Mouse (Mus musculus): ENCODE measurements around the gene Gak. TPM values are rescaled to one million over a fixed set of nuclear protein-coding genes. Genes with fewer than 3 reads are reported as not detected.
"Not testable (repeated sequence)": the region's sequence is repeated elsewhere in the genome, so short reads cannot be mapped to it uniquely, and the experiment has no call there.

The Gak gene
- polyA plus RNA-seq, 1 experiment from 2014 or later = 58.2 TPM

- 89% methylated on average over 11 of the region's 11 CpGs for WGBS
- H3K36me3 ChIP-seq (ENCODE audit: control insufficient read depth, insufficient read depth) = peaks cover 18% of the 10 kb centered on the region
Measured at GRCm38 (mm10) chr5:108648937-108649576, 19.5 kb upstream of the Gak start.

DNA sequence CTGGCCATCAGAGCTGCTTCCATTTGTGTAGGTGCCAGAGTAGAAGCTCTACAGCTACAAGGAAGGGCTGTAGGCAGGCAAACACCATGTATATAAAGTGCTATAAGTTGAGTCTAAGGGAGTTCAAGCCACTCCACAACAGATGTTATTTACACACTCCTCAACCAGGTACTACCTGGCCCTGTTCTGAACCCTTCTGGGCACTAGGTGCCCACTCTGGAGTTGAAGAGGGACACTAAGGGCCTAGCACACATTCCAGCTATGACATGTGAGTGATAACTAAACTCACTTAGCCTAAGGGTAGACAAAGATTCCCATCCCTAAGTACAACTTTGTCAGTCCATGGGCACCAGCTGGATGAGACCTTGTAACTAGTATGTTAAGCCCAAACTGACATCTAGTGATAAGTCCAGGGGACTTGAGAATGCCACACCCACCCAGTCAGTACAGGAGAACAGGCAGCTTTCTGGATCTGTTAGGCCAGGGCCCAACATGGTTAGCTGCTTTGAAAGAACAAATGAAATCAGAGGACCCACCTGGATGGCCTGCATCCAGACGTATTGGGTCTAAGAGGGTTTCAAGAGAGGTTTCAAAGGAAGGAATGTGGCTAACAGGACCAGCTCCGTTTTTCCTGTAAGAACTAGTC lies 18.4 kb upstream of the Gak start:
- no peaks in the 10 kb centered on the region for H3K4me1 ChIP-seq (replicated peaks; ENCODE audit: control insufficient read depth, insufficient read depth, low read length)
- H3K27ac ChIP-seq (ENCODE audit: low read length) = no peak overlapping the region
- no peak overlapping the region for H3K9ac ChIP-seq (replicated peaks; ENCODE audit: low read depth, low read length)
- no peak overlapping the region for H3K4me3 ChIP-seq (replicated peaks; ENCODE audit: low read length)
- 82% methylated on average over 2 of the region's 2 CpGs for WGBS
- no peaks in the 10 kb centered on the region for H3K27me3 ChIP-seq (replicated peaks; ENCODE audit: control insufficient read depth, insufficient read depth, low read length)
- H3K4me2 ChIP-seq (ENCODE audit: low read length) = no peak overlapping the region
- no peak for ATAC-seq
- peaks cover 8% of the 10 kb centered on the region for H3K36me3 ChIP-seq (ENCODE audit: control insufficient read depth, insufficient read depth)
- no peaks in the 10 kb centered on the region for H3K9me3 ChIP-seq (ENCODE audit: control insufficient read depth, low read length)

More at GRCm38 (mm10) chr5:108648937-108649576, 19.5 kb upstream of the Gak start:
- Histone ChIP-seq H3K27me3 (replicated peaks; ENCODE audit: control insufficient read depth, insufficient read depth, low read length) (no peaks in the 10 kb centered on the region), H3K9ac (replicated peaks; ENCODE audit: low read depth, low read length) (no peak overlapping the region), H3K4me1 (replicated peaks; ENCODE audit: control insufficient read depth, insufficient read depth, low read length) (no peaks in the 10 kb centered on the region), H3K4me3 (replicated peaks; ENCODE audit: low read length) (no peak overlapping the region), H3K9me3 (ENCODE audit: control insufficient read depth, low read length) (no peaks in the 10 kb centered on the region), H3K4me2 (ENCODE audit: low read length) (no peak overlapping the region), H3K27ac (ENCODE audit: low read length) (no peak overlapping the region)
- ATAC-seq = no peak

DNA sequence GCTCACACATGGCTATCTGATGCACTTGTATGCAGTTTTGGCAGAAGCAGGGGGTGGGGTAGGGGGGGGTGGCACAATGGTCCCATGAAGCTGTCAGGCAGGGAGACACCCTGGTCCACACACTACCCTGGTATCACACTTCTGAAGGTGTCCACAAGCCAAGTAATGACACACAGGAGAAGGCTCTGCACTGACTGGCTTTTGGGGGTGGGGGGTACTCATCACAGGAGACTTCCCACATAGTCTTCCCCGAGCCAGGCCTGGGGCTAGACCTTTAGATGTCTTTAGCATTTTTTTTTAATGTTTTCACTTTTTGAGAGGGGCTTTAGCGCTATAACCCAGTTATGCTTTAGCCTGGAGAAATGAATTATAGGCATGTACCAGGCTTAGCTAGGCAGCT lies 17.8 kb upstream of the Gak start:
- Histone ChIP-seq H3K27ac (ENCODE audit: low read length) (no peak overlapping the region), H3K9me3 (ENCODE audit: control insufficient read depth, low read length) (no peaks in the 10 kb centered on the region), H3K4me3 (replicated peaks; ENCODE audit: low read length) (no peak overlapping the region), H3K4me2 (ENCODE audit: low read length) (no peak overlapping the region), H3K9ac (replicated peaks; ENCODE audit: low read depth, low read length) (no peak overlapping the region), H3K36me3 (ENCODE audit: control insufficient read depth, insufficient read depth) (peaks cover 8% of the 10 kb centered on the region), H3K4me1 (replicated peaks; ENCODE audit: control insufficient read depth, insufficient read depth, low read length) (no peaks in the 10 kb centered on the region), H3K27me3 (replicated peaks; ENCODE audit: control insufficient read depth, insufficient read depth, low read length) (no peaks in the 10 kb centered on the region)
- ATAC-seq = no peak
- WGBS = 97% methylated on average over 2 of the region's 2 CpGs

GRCm38 (mm10) chr5:108646343-108646660 lies 16.7 kb upstream of the Gak start:
- no peak overlapping the region for H3K4me3 ChIP-seq (replicated peaks; ENCODE audit: low read length)
- no peak overlapping the region for H3K9ac ChIP-seq (replicated peaks; ENCODE audit: low read depth, low read length)
- no peak overlapping the region for H3K4me2 ChIP-seq (ENCODE audit: low read length)
- no peaks in the 10 kb centered on the region for H3K4me1 ChIP-seq (replicated peaks; ENCODE audit: control insufficient read depth, insufficient read depth, low read length)
- no peaks in the 10 kb centered on the region for H3K27me3 ChIP-seq (replicated peaks; ENCODE audit: control insufficient read depth, insufficient read depth, low read length)
- WGBS = 92% methylated on average over 3 of the region's 3 CpGs
- ATAC-seq = no peak
- peaks cover 8% of the 10 kb centered on the region for H3K36me3 ChIP-seq (ENCODE audit: control insufficient read depth, insufficient read depth)
- no peak overlapping the region for H3K27ac ChIP-seq (ENCODE audit: low read length)
- no peaks in the 10 kb centered on the region for H3K9me3 ChIP-seq (ENCODE audit: control insufficient read depth, low read length)

DNA sequence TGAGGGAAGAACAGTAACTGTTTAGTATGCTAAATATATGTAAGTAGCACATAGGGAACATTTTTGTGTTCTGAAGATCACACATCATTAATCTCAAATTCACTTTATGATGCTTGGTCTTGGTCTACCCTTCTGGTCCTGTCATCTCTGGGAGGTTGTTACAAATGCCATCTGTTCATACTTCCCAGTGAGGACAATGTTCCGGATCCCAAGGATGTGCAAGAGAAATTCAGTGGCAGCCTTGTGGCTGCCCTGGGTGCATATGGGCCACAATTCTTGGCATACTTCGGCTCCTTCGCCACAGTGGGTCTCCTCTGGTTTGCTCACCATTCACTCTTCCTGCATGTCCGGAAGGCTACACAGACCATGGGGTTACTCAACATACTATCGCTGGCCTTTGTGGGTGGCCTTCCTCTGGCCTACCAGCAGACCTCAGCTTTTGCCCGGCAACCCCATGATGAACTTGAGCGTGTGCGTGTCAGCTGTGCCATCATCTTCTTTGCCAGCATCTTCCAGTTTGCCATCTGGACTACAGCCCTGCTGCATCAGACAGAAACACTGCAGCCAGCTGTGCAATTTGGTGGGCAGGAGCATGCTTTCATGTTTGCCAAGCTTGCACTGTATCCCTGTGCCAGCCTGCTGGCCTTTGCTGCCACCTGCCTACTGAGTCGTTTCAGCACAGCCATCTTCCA lies 16.2 kb upstream of the Gak start:
- no peak; the same call in 1 of the 2 replicates for ATAC-seq

GRCm38 (mm10) chr5:108643674-108644073 lies 14.1 kb upstream of the Gak start:
- ATAC-seq = no peak
- WGBS = 80% methylated on average over 2 of the region's 2 CpGs

More for the DNA sequence above, 16.2 kb upstream of the Gak start:
- no peak overlapping the region for H3K9ac ChIP-seq (replicated peaks; ENCODE audit: low read depth, low read length)
- 86% methylated on average over 9 of the region's 9 CpGs for WGBS
- no peaks in the 10 kb centered on the region for H3K27me3 ChIP-seq (replicated peaks; ENCODE audit: control insufficient read depth, insufficient read depth, low read length)
- peaks cover 8% of the 10 kb centered on the region for H3K36me3 ChIP-seq (ENCODE audit: control insufficient read depth, insufficient read depth)
- no peaks in the 10 kb centered on the region for H3K4me1 ChIP-seq (replicated peaks; ENCODE audit: control insufficient read depth, insufficient read depth, low read length)
- no peak overlapping the region for H3K27ac ChIP-seq (ENCODE audit: low read length)
- H3K4me2 ChIP-seq (ENCODE audit: low read length) = no peak overlapping the region
- no peaks in the 10 kb centered on the region for H3K9me3 ChIP-seq (ENCODE audit: control insufficient read depth, low read length)
- H3K4me3 ChIP-seq (replicated peaks; ENCODE audit: low read length) = no peak overlapping the region

DNA sequence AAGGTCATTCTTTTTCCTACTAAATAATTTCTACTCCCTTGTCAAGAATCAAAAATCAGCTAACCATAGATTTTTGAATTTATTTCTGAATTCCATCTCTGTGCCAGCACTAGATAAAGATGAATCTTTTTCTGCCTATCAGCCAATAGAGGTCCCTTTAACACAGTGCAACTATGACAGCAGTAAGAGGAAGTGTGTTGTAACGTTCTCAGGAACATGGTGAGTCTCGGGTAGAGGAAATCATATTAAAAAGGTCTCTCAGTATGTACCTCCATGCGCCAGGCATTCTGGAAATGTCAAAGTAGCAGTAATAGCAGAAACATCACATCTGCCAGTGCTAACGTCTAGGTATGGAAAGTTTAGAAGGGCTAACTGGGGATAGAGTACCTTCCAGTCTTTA lies 6.6 kb upstream of the Gak start:
- Histone ChIP-seq H3K4me3 (replicated peaks; ENCODE audit: low read length) (no peak overlapping the region), H3K9me3 (ENCODE audit: control insufficient read depth, low read length) (no peaks in the 10 kb centered on the region), H3K36me3 (ENCODE audit: control insufficient read depth, insufficient read depth) (no peaks in the 10 kb centered on the region), H3K9ac (replicated peaks; ENCODE audit: low read depth, low read length) (no peak overlapping the region), H3K4me2 (ENCODE audit: low read length) (no peak overlapping the region), H3K4me1 (replicated peaks; ENCODE audit: control insufficient read depth, insufficient read depth, low read length) (no peaks in the 10 kb centered on the region), H3K27ac (ENCODE audit: low read length) (no peak overlapping the region), H3K27me3 (replicated peaks; ENCODE audit: control insufficient read depth, insufficient read depth, low read length) (no peaks in the 10 kb centered on the region)
- ATAC-seq = no peak
- WGBS = 80% methylated on average over 4 of the region's 4 CpGs

More at GRCm38 (mm10) chr5:108643674-108644073, 14.1 kb upstream of the Gak start:
- H3K27me3 ChIP-seq (replicated peaks; ENCODE audit: control insufficient read depth, insufficient read depth, low read length) = no peaks in the 10 kb centered on the region
- no peak overlapping the region for H3K4me3 ChIP-seq (replicated peaks; ENCODE audit: low read length)
- no peak overlapping the region for H3K9ac ChIP-seq (replicated peaks; ENCODE audit: low read depth, low read length)
- H3K9me3 ChIP-seq (ENCODE audit: control insufficient read depth, low read length) = no peaks in the 10 kb centered on the region
- H3K4me2 ChIP-seq (ENCODE audit: low read length) = no peak overlapping the region
- no peaks in the 10 kb centered on the region for H3K4me1 ChIP-seq (replicated peaks; ENCODE audit: control insufficient read depth, insufficient read depth, low read length)
- no peak overlapping the region for H3K27ac ChIP-seq (ENCODE audit: low read length)
- H3K36me3 ChIP-seq (ENCODE audit: control insufficient read depth, insufficient read depth) = peaks cover 6% of the 10 kb centered on the region

- H3K4me3 ChIP-seq (replicated peaks; ENCODE audit: low read length); H3K27me3 ChIP-seq (replicated peaks; ENCODE audit: control insufficient read depth, insufficient read depth, low read length); H3K36me3 ChIP-seq (ENCODE audit: control insufficient read depth, insufficient read depth); H3K27ac ChIP-seq (ENCODE audit: low read length); ATAC-seq; H3K9ac ChIP-seq (replicated peaks; ENCODE audit: low read depth, low read length); H3K4me2 ChIP-seq (ENCODE audit: low read length); H3K4me1 ChIP-seq (replicated peaks; ENCODE audit: control insufficient read depth, insufficient read depth, low read length); H3K9me3 ChIP-seq (ENCODE audit: control insufficient read depth, low read length): not testable (repeated sequence)
- 89% methylated on average over 2 of the region's 3 CpGs for WGBS
Measured at GRCm38 (mm10) chr5:108634088-108634487, 4.5 kb upstream of the Gak start.

DNA sequence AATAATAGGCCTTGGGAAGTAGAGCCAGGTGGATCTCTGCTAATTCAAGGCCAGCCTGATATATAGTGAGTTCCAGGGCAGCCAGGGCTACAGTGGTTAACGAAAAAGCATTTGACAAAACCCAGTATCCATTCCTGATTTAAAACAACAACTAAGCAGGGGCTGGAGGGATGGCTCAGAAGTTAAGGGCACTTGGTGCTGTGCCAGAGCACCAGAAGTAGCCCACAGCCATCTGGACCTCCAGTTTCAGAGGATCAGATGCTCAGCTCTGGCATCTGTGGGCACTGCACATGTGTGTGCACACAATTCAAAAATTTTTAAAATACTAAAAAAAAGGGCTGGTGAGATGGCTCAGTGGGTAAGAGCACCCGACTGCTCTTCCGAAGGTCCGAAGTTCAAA lies 4.1 kb upstream of the Gak start:
- Histone ChIP-seq H3K9me3 (ENCODE audit: control insufficient read depth, low read length) (no peaks in the 10 kb centered on the region), H3K27ac (ENCODE audit: low read length) (no peak overlapping the region), H3K4me2 (ENCODE audit: low read length) (no peak overlapping the region), H3K27me3 (replicated peaks; ENCODE audit: control insufficient read depth, insufficient read depth, low read length) (no peaks in the 10 kb centered on the region), H3K4me1 (replicated peaks; ENCODE audit: control insufficient read depth, insufficient read depth, low read length) (peaks cover 11% of the 10 kb centered on the region), H3K9ac (replicated peaks; ENCODE audit: low read depth, low read length) (no peak overlapping the region), H3K36me3 (ENCODE audit: control insufficient read depth, insufficient read depth) (no peaks in the 10 kb centered on the region), H3K4me3 (replicated peaks; ENCODE audit: low read length) (no peak overlapping the region)
- no peak for ATAC-seq
- 93% methylated on average over 4 of the region's 4 CpGs for WGBS
